Mouse (Mus musculus): ENCODE measurements around the gene 4930572O03Rik.
"Not testable (repeated sequence)": the region's sequence is repeated elsewhere in the genome, so short reads cannot be mapped to it uniquely, and the experiment has no call there.

DNA sequence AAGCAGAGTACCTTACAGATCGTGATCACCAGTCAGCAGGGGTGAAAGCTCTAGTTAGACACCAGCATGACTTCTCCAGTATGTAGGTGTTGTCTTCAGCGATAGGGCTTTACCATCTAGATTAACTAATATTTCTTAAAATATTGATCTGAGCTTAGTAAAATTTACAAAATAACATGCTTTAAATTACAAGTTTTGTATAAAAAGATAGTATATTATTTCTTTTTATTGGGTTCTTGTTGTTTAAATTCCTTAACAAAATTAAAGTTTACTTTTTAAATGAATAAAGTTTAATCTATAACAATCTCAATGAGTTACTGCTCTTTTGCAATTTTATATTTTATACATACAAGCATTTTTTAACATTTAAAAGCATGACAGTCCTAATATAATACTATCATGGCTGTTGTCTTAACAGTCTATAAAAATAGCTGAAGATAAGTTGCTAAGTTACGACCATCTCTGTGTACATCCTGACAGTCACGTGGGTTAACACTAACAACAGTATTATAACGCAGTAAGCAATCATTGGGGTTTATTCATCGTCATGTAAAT is 32.9 kb upstream of the 4930572O03Rik start:
- TF ChIP-seq POLR2AphosphoS2 (IDR thresholded peaks at IDR 0.05; ENCODE audit: insufficient read length, low read depth); CEBPB (IDR thresholded peaks at IDR 0.05; ENCODE audit: insufficient read depth, poor library complexity, severe bottlenecking); POLR2A (IDR thresholded peaks at IDR 0.05; ENCODE audit: insufficient read length, low read depth); E2F4 (IDR thresholded peaks at IDR 0.05; ENCODE audit: insufficient read depth); USF1 (IDR thresholded peaks at IDR 0.05; ENCODE audit: low read depth); TCF12 (IDR thresholded peaks at IDR 0.05; ENCODE audit: insufficient read depth, poor library complexity, severe bottlenecking): not testable (repeated sequence)
